Mouse (Mus musculus) bone marrow macrophage, adult 2 months (primary cell): ENCODE measurements around the gene Sec16b.

Experiments used
- CTCF ChIP-seq: IDR thresholded peaks from 2 replicates; pipeline ENCODE4 v1.5.1; 2012; ENCODE audit warnings: low read depth, mild to moderate bottlenecking, low read length, moderate library complexity
- POLR2A ChIP-seq: IDR thresholded peaks from 2 replicates; pipeline ENCODE4 v1.6.1; 2012; ENCODE audit warnings: mild to moderate bottlenecking, low read depth, low read length, borderline replicate concordance

DNA sequence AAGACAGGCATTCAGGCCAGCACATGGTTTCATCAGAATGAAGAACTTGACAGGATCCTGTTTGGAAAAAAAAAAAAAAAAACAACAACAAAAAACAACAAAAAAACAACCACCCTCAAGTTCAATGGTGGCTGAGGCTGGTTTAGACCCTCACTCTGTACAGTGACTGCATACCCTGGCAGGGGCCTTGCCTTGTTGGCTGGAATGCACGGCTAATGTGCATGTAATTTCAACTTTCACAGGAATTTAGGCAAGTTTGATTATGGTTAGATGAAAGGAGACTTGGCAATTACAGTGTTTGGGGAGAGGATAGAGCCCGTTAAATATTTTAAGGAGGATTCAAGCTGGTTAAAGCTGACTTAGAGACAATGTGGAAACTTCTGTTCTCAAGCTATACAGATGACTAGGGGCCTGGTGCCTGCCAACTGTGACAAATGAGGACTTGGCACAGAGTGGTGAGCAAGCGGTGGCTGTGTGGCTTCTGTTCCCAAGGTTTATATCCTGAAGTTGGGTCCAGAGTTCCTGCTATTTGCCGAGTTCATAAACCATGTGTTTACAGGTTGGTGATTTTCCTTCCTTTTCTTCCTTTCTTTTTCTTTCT lies 567 bp downstream of the Sec16b start:
- TF ChIP-seq CTCF (no peak), POLR2A (no peak)
